Mouse (Mus musculus): ENCODE results near the gene Rab3ip. TPM values are rescaled to one million over a fixed set of nuclear protein-coding genes. Genes with fewer than 3 reads are reported as not detected.

Gene Rab3ip
- total RNA-seq, 2 experiments from 2014 or later: 43.8 to 47.5 TPM

DNA sequence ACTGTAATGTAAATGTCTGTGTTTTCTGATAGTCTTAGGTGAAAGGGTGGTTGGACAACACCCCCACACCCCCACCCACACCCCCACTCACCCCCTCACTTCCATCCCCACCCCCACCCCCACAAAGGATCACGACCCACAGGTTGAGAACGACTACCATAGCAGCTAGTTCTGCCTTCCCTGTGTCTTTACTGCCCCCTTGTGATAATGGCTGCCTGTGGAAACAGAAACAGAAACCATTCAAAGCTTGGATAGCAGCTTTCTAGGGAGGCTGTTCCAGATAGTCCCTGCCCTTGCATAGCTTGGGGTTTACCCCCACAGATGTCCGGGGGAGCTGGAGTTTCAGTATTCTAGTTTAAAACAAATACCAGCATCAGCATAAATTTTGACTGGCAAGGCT is 56.8 kb downstream of the Rab3ip start:
- intact Hi-C loops (cut with DNase I): loop anchor here (5.0 kb wide), 1 partner anchor 561 kb away; no protein-coding TSS in a partner anchor
- peak; percentile 30 to 49 for DNase-seq (ENCODE audit: low spot score in 2 of 2)

DNA sequence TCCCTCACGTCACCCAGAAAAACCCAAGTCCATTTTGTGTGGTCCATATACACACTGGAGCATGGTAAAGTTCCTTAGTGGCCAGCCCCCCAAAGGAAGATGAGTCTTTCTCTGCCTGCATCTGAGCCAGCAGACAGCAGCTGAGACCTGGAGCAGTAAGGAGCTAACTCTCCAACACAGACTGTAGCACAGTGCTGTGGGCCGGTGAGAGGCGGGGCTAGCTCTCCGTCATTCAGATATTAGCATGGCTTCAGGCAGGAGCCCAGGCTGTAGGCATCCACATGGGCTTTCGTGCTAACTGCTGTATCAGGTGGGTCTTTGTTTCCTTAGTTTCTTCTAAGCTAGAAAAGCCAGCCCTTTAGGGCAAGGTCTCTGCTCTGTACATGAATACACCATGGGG is 60.0 kb downstream of the Rab3ip start:
- no peak for DNase-seq (ENCODE audit: low spot score in 2 of 2)
- intact Hi-C loops (cut with DNase I): loop anchor here (5.0 kb wide), 1 partner anchor 558 kb away; no protein-coding TSS in a partner anchor

DNA sequence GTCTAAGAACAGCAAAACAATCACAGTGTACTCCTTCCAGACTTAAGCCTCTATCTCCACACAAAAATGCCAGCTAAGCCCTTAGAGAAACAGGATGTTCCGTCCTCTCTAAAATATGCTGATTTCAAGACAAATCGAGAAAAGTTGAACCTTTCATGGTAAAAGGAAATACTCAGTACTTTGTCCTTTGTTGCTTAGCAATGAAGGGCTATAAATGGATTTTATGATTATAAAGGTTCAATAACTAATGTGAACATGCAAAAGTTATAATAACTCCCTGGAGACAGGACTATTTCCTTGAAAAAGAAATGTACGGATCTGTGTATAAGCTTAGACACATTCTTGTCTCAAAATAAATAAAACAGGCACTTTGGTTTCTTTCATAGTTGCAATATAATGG is 66.0 kb downstream of the Rab3ip start:
- DNase-seq (ENCODE audit: low spot score in 2 of 2): no peak
- intact Hi-C loops (cut with DNase I): no loop called here

DNA sequence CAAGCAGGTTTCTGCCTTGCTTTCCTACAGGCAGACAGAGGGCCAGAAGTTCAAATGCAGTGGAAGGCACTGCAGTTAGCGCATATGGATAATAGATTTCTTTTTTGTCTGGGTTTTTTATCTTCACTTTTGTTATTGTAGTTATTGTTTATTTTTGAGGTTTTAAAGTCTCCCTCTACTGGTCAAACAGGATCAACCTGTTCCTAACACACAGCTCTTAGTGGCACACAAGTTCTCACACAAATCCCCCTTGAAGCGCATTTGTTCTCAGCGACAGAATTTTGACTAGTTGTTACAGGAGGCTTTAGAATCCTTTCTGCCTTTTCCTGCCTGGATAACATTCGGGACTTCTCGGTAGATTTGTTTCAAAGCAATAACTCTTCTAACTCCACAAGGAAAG is 67.0 kb downstream of the Rab3ip start:
- DNase-seq (ENCODE audit: low spot score in 2 of 2): no peak
- intact Hi-C loops (cut with DNase I): no loop called here

DNA sequence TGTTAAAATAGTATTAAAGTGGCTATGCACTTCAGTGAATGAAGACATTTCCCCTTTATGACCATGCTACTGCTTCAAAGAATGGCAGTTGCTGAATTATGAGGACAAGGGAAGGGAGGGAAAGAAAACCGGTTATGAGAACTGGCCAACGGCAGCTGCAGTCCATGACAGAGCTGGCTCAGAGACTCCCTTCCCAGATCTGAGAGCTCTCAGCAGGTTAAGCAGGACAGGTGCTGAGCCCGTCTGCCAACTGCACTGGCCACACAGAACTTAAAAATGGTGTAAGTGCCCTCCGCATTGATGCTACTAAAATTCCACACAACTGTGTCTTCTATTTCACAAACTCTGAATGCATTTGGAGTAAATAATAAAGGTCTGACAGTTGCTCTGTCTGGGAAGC is 73.1 kb downstream of the Rab3ip start:
- DNase-seq (ENCODE audit: low spot score in 2 of 2): no peak
- intact Hi-C loops (cut with DNase I): no loop called here

DNA sequence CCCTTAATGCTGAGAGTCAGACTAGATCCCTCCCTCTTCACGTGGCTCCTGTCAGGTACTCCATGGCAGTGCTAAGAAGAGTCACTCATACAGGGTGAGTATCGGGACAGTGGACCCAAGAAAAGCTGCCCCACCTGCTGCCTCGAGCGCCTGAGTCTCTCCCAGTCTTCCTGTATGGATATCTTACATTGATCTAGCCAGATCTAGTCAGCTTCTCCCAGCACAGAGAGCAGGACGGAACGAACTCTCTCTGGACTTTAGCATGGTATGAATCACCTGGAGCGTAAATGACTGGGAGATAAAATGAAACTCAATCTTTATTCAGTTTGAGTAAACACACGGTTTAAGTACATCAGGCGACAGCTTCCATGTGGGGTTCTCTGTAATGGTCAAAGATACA is 76.1 kb downstream of the Rab3ip start:
- no peak for DNase-seq (ENCODE audit: low spot score in 2 of 2)
- intact Hi-C loops (cut with DNase I): no loop called here

DNA sequence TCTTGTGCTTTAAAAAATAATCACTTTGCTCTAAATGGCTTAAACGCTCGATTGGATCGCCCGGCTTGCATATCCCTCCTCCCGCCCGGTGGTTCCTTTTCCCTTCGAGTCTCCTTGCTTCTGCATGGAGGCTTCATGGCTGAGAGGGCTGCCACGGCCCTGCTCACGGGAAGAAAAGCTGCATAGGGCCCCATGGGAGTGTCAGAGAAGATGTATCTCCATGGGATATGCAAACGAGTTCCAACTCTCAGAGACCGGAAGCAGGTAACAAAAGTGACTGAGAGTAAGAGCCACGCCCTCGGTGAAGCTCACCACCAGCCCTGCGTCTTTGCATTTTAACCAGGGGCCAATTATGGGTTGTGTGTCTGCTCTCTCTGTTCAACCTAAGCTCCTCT is 78.6 kb downstream of the Rab3ip start:
- intact Hi-C loops (cut with DNase I): no loop called here
- no peak for DNase-seq (ENCODE audit: low spot score in 2 of 2)

DNA sequence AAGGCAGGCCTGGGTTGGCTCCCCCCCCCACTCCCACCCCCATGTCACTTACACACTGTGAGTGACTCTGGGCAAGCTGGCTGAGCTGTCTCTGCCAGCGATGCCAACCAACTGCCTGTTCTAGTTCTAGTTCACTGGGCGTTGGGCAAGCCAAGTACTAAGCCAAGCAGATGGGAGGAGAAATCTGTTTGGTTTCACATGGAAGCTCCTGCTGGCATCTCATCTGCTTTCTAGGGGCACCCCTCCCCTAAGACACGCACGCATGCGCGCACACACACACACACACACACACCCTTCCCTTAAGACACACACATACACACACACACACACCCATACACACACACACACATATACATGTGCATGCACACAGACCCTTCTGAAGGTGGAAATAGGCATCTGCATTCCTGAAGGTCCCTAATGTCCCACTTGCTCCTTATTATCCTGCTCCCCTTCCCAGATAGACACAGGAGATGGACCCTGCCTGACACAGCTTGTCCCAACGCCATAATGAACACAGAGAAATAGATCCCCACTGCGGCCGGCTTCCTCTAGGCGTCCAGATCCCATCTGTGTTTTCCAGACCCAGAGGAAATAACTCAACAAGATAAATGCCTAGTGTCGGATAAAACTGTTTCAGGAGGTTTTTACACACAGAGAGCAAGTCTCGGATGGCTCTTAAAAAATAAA is 79.1 kb downstream of the Rab3ip start:
- intact Hi-C loops (cut with DNase I): no loop called here
- peak; percentile 26 to 66 for DNase-seq (ENCODE audit: low spot score in 2 of 2)

DNA sequence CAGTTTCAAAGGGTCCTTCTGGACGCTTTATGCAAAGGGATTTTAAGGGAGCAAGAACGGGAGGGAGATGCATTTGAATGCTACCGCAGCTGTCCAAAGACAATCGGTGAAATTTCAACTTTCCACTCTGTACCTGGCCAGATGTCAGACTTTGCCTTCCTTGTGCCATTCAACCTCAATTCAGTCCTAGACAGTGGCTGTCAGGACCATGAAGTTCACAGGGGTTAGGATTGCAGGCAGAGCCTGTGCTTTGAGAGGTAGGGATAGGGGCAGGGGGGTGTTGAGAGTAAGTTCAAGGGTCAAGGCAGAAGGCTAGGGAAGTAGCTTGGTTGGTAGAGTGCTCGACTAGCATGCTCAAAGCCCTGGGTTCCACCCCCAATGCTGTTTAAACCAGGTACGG is 79.8 kb downstream of the Rab3ip start:
- intact Hi-C loops (cut with DNase I): no loop called here
- no peak for DNase-seq (ENCODE audit: low spot score in 2 of 2)

Other genes with a start within 250 kb of the Rab3ip start
- under 1 TPM; 0.40 to 0.46 TPM for gene Myrfl, start 53.9 kb downstream of the Rab3ip start, total RNA-seq (2021)
- gene Gm10271, start 21.8 kb upstream of the Rab3ip start, total RNA-seq (2021): not detected
- gene Best3, start 35.5 kb upstream of the Rab3ip start, total RNA-seq (2021): under 1 TPM; 0.20 to 0.40 TPM
- not detected for gene Lrrc10, start 94.6 kb upstream of the Rab3ip start, total RNA-seq (2021)
- 100 to 1,000 TPM; 186 to 187 TPM for gene Cct2, start 113.0 kb upstream of the Rab3ip start, total RNA-seq (2021)
- gene Frs2, start 197.8 kb upstream of the Rab3ip start, total RNA-seq (2021): 10 to 100 TPM; 28.3 to 29.3 TPM

Measured in left cerebral cortex, postnatal 14 days (tissue).